Mouse (Mus musculus): ENCODE data around the gene Tmeff2.

GRCm38 (mm10) chr1:51191253-51191652 lies 290.8 kb downstream of the Tmeff2 start:
- TF ChIP-seq GATA1 (IDR thresholded peaks at IDR 0.05; ENCODE audit: borderline replicate concordance, low read length), result no peak
- TF ChIP-seq FLI1 (IDR thresholded peaks at IDR 0.05; ENCODE audit: low read length), result no peak
